Mouse (Mus musculus): ENCODE data around the gene Btf3l4. TPM values are rescaled to one million over a fixed set of nuclear protein-coding genes. Genes with fewer than 3 reads are reported as not detected.
A peak's percentile ranks its signal among the peaks of the same experiment; 100 is the strongest.

Btf3l4 gene
- polyA plus RNA-seq, 1 experiment from 2014 or later: 163 TPM

GRCm38 (mm10) chr4:108811550-108811949, 21.9 kb downstream of the Btf3l4 start:
- Histone ChIP-seq H3K9me3 (no peaks in the 10 kb centered on the region), H3K27ac (replicated peaks) (no peak overlapping the region), H3K4me3 (no peak overlapping the region), H3K4me1 (no peaks in the 10 kb centered on the region), H3K36me3 (peaks cover 15% of the 10 kb centered on the region), H3K9ac (no peak overlapping the region), H3K27me3 (replicated peaks) (no peaks in the 10 kb centered on the region), H3K4me2 (no peak overlapping the region)
- WGBS: 68% methylated on average over 6 of the region's 6 CpGs
- ATAC-seq (ENCODE audit: extremely low read depth, insufficient number of reproducible peaks, low FRiP score, low TSS enrichment): no peak

- Histone ChIP-seq H3K27ac (replicated peaks) (no peak overlapping the region), H3K4me1 (no peaks in the 10 kb centered on the region), H3K9me3 (no peaks in the 10 kb centered on the region), H3K4me2 (no peak overlapping the region), H3K4me3 (no peak overlapping the region), H3K27me3 (replicated peaks) (no peaks in the 10 kb centered on the region), H3K9ac (no peak overlapping the region), H3K36me3 (peaks cover 15% of the 10 kb centered on the region)
- ATAC-seq (ENCODE audit: extremely low read depth, insufficient number of reproducible peaks, low FRiP score, low TSS enrichment): no peak
- 58% methylated on average over 4 of the region's 4 CpGs for WGBS
Observed at GRCm38 (mm10) chr4:108811142-108811541, 22.3 kb downstream of the Btf3l4 start.

GRCm38 (mm10) chr4:108803535-108803934, 29.9 kb downstream of the Btf3l4 start:
- ATAC-seq (ENCODE audit: extremely low read depth, insufficient number of reproducible peaks, low FRiP score, low TSS enrichment): no peak
- Histone ChIP-seq H3K27ac (replicated peaks) (no peak overlapping the region), H3K4me2 (no peak overlapping the region), H3K27me3 (replicated peaks) (no peaks in the 10 kb centered on the region), H3K9ac (no peak overlapping the region), H3K4me3 (no peak overlapping the region), H3K9me3 (no peaks in the 10 kb centered on the region), H3K4me1 (no peaks in the 10 kb centered on the region), H3K36me3 (no peaks in the 10 kb centered on the region)
- 85% methylated on average over 2 of the region's 2 CpGs for WGBS

- Histone ChIP-seq H3K9me3 (no peaks in the 10 kb centered on the region), H3K4me3 (no peak overlapping the region), H3K27me3 (replicated peaks) (no peaks in the 10 kb centered on the region), H3K9ac (no peak overlapping the region), H3K36me3 (no peaks in the 10 kb centered on the region), H3K27ac (replicated peaks) (no peak overlapping the region), H3K4me1 (peaks cover 15% of the 10 kb centered on the region), H3K4me2 (no peak overlapping the region)
- whole genome bisulfite sequencing: 49% methylated on average over 2 of the region's 2 CpGs
- no peak for ATAC-seq (ENCODE audit: extremely low read depth, insufficient number of reproducible peaks, low FRiP score, low TSS enrichment)
Observed at GRCm38 (mm10) chr4:108798083-108798830, 35.2 kb downstream of the Btf3l4 start.

GRCm38 (mm10) chr4:108796701-108797100, 36.7 kb downstream of the Btf3l4 start:
- no peak for ATAC-seq (ENCODE audit: extremely low read depth, insufficient number of reproducible peaks, low FRiP score, low TSS enrichment)
- Histone ChIP-seq H3K4me3 (no peak overlapping the region), H3K27ac (replicated peaks) (no peak overlapping the region), H3K9ac (no peak overlapping the region), H3K27me3 (replicated peaks) (no peaks in the 10 kb centered on the region), H3K36me3 (no peaks in the 10 kb centered on the region), H3K4me2 (no peak overlapping the region), H3K9me3 (no peaks in the 10 kb centered on the region), H3K4me1 (peaks cover 15% of the 10 kb centered on the region)
- WGBS: 30% methylated on average over 4 of the region's 4 CpGs

GRCm38 (mm10) chr4:108793941-108794340, 39.5 kb downstream of the Btf3l4 start:
- Histone ChIP-seq H3K27ac (replicated peaks) (no peak overlapping the region), H3K9ac (no peak overlapping the region), H3K9me3 (no peaks in the 10 kb centered on the region), H3K4me2 (no peak overlapping the region), H3K27me3 (replicated peaks) (no peaks in the 10 kb centered on the region), H3K4me1 (peaks cover 15% of the 10 kb centered on the region), H3K36me3 (no peaks in the 10 kb centered on the region), H3K4me3 (no peak overlapping the region)
- WGBS: 46% methylated on average over 1 of the region's 1 CpGs
- no peak for ATAC-seq (ENCODE audit: extremely low read depth, insufficient number of reproducible peaks, low FRiP score, low TSS enrichment)

- H3K9me3 ChIP-seq: no peaks in the 10 kb centered on the region
- H3K4me1 ChIP-seq: no peaks in the 10 kb centered on the region
- H3K36me3 ChIP-seq: no peaks in the 10 kb centered on the region
- WGBS: 48% methylated on average over 1 of the region's 1 CpGs
- no peak overlapping the region for H3K27ac ChIP-seq (replicated peaks)
- no peak overlapping the region for H3K4me2 ChIP-seq
- ATAC-seq (ENCODE audit: extremely low read depth, insufficient number of reproducible peaks, low FRiP score, low TSS enrichment): no peak
- H3K27me3 ChIP-seq (replicated peaks): no peaks in the 10 kb centered on the region
- no peak overlapping the region for H3K9ac ChIP-seq
- no peak overlapping the region for H3K4me3 ChIP-seq
Observed at GRCm38 (mm10) chr4:108790507-108790906, 42.9 kb downstream of the Btf3l4 start.

GRCm38 (mm10) chr4:108789258-108789936, 44.0 kb downstream of the Btf3l4 start:
- WGBS: 65% methylated on average over 6 of the region's 6 CpGs

GRCm38 (mm10) chr4:108782421-108783085, 50.9 kb downstream of the Btf3l4 start:
- Histone ChIP-seq H3K27ac (replicated peaks) (no peak overlapping the region), H3K9ac (no peak overlapping the region), H3K4me2 (no peak overlapping the region), H3K4me3 (no peak overlapping the region), H3K36me3 (no peaks in the 10 kb centered on the region), H3K9me3 (no peaks in the 10 kb centered on the region), H3K4me1 (peaks cover 14% of the 10 kb centered on the region; the same call in 1 of the 2 replicates), H3K27me3 (replicated peaks) (no peaks in the 10 kb centered on the region)
- 23% methylated on average over 8 of the region's 8 CpGs for WGBS
- no peak for ATAC-seq (ENCODE audit: extremely low read depth, insufficient number of reproducible peaks, low FRiP score, low TSS enrichment)

More at GRCm38 (mm10) chr4:108789258-108789936, 44.0 kb downstream of the Btf3l4 start:
- Histone ChIP-seq H3K4me3 (no peak overlapping the region), H3K27ac (replicated peaks) (no peak overlapping the region), H3K4me2 (no peak overlapping the region), H3K9me3 (no peaks in the 10 kb centered on the region), H3K9ac (no peak overlapping the region), H3K4me1 (no peaks in the 10 kb centered on the region), H3K36me3 (no peaks in the 10 kb centered on the region), H3K27me3 (replicated peaks) (no peaks in the 10 kb centered on the region)
- ATAC-seq (ENCODE audit: extremely low read depth, insufficient number of reproducible peaks, low FRiP score, low TSS enrichment): no peak

- peak overlapping the region; percentile 95 for H3K4me3 ChIP-seq
- no peaks in the 10 kb centered on the region for H3K27me3 ChIP-seq (replicated peaks)
- H3K4me1 ChIP-seq: peaks cover 14% of the 10 kb centered on the region; the same call in 1 of the 2 replicates
- no peak overlapping the region for H3K9ac ChIP-seq
- no peak for ATAC-seq (ENCODE audit: extremely low read depth, insufficient number of reproducible peaks, low FRiP score, low TSS enrichment)
- H3K36me3 ChIP-seq: no peaks in the 10 kb centered on the region
- H3K9me3 ChIP-seq: no peaks in the 10 kb centered on the region
- peak overlapping the region; percentile 86 for H3K4me2 ChIP-seq
- no peak overlapping the region for H3K27ac ChIP-seq (replicated peaks)
- WGBS: 52% methylated on average over 3 of the region's 3 CpGs
Observed at GRCm38 (mm10) chr4:108781596-108781995, 51.8 kb downstream of the Btf3l4 start.

GRCm38 (mm10) chr4:108780864-108781205, 52.6 kb downstream of the Btf3l4 start:
- Histone ChIP-seq H3K9ac (peak overlapping the region; percentile 99), H3K4me1 (peaks cover 14% of the 10 kb centered on the region; the same call in 1 of the 2 replicates), H3K4me2 (peak overlapping the region; percentile 86), H3K4me3 (peak overlapping the region; percentile 95), H3K27me3 (replicated peaks) (no peaks in the 10 kb centered on the region), H3K9me3 (no peaks in the 10 kb centered on the region), H3K36me3 (no peaks in the 10 kb centered on the region), H3K27ac (replicated peaks) (peak overlapping the region; percentile 94)
- WGBS: under 1% methylated on average over 20 of the region's 20 CpGs
- ATAC-seq (ENCODE audit: extremely low read depth, insufficient number of reproducible peaks, low FRiP score, low TSS enrichment): no peak
